Mouse (Mus musculus) E14TG2a.4 (cell line): ENCODE results near the gene Gm572.
A peak's percentile ranks its signal among the peaks of the same experiment; 100 is the strongest.

ENCODE experiments used
- H3K27me3 ChIP-seq: 2 replicates; pipeline ENCODE4 v1.6.1; 2014; ENCODE audit warnings: low read length, control low read depth; ENCODE audit not compliant: insufficient read depth
- H3K36me3 ChIP-seq: 2 replicates; pipeline ENCODE4 v1.6.1; 2014; ENCODE audit warnings: low read length, control low read depth; ENCODE audit not compliant: insufficient read depth
- H3K4me1 ChIP-seq: replicated peaks from 2 replicates; pipeline ENCODE4 v1.6.1; 2014; ENCODE audit warnings: low read depth, low read length, control low read depth
- H3K4me3 ChIP-seq: replicated peaks from 2 replicates; pipeline ENCODE4 v1.5.1; 2014; ENCODE audit warnings: mild to moderate bottlenecking, low read length
- H3K9me3 ChIP-seq: 2 replicates; pipeline ENCODE4 v1.6.1; 2014; ENCODE audit warnings: low read length, control low read depth
- CTCF ChIP-seq: conservative IDR thresholded peaks from 2 replicates; pipeline ENCODE4 v1.5.1; 2014; ENCODE audit warnings: low read length
- NANOG ChIP-seq: IDR thresholded peaks from 2 replicates; pipeline ENCODE4 v1.6.1; 2014; ENCODE audit warnings: borderline replicate concordance, low read length, mixed read lengths
- POU5F1 ChIP-seq: IDR thresholded peaks from 2 replicates; pipeline ENCODE4 v1.6.1; 2014; ENCODE audit warnings: low read length, borderline replicate concordance

The Gm572 gene

DNA sequence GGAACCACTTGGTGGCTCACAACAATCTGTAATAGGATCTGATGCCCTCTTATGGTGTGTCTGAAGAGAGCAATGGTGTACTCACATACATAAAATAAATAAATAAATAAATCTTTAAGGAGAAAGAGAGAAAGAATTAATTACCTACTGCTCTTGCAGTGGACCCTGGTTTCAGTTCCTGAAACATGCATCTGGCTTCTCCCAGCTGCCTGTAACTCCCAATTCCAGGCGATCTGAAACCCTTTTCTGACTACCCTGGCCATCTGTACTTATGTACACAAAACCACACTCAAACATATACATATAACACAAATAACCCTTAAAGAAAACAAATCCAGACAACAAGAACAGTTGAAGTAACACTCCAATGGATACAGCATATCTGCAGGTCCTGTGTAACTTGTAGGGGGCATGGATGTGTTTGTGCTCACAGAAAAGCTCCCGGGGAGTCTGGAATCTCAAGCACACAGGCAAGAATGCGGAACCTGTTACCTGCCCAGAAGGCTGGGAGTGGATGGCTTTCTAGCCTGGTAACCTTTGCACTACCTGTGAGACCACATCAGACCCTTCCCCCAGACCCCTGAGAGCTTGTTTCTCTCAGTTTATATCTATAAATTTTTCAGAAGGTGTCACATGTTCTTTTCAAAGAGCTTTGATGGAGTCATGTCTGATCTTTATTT lies 11.0 kb upstream of the Gm572 start:
- TF ChIP-seq CTCF (no peak), POU5F1 (no peak), NANOG (no peak)
- Histone ChIP-seq H3K9me3 (no peaks in the 10 kb centered on the region), H3K36me3 (no peaks in the 10 kb centered on the region), H3K4me3 (no peak overlapping the region), H3K27me3 (no peaks in the 10 kb centered on the region), H3K4me1 (peaks cover 48% of the 10 kb centered on the region)

DNA sequence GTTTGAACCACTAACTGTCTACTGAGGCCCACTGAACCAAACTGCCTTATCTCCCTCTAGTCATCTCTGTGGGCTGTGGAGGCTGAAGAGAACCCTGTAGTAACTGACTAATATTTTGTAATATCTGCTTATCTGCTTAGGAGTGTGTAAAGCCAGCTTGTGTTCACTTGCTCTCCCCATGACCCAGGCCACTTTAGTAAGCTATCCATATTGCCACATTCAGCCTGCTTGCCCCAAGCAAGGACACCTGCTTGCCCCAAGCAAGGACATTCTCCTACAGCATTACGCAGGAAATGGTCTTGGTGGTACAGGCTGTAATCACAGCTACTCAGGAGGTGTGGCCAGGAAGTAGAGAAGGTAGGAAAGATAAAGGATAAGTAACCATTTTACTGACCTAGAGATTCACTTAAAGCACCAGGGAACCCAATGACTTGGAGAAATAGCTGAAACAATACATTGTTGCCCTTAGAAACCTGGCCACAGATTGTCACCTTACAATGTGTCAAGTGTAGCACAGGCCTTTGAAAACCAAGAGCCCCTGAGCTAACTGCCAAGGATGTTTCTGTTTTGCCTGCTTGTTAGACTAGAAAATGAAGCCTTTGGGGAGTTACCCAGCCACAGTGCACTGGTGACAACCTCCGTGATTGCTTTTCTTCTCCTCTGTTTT lies 9.6 kb upstream of the Gm572 start:
- Histone ChIP-seq H3K36me3 (no peaks in the 10 kb centered on the region), H3K4me3 (no peak overlapping the region), H3K9me3 (no peaks in the 10 kb centered on the region), H3K4me1 (peaks cover 40% of the 10 kb centered on the region), H3K27me3 (no peaks in the 10 kb centered on the region)
- TF ChIP-seq CTCF = no peak
- TF ChIP-seq NANOG = no peak
- no peak for TF ChIP-seq POU5F1

DNA sequence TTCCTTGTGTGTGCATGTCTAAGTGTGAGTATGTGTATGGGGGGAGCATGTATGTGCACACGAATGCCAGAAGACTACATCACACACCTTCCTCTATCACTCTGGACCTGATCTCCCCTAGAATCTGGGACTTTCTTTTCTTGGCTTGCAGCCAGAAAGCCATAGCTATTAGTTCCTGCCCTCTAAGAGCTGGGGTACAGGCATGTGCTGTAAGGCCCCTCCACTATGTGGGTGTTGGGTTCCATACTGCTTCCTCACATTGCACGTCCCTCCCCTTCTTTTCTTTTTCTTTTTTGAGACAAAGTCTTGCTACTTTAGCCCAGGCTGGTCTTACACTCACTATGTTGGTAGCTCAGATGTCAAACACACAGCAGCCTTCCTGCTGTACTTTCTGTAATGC lies 7.8 kb upstream of the Gm572 start:
- TF ChIP-seq POU5F1 (no peak), NANOG (no peak), CTCF (no peak)
- no peak overlapping the region for H3K4me3 ChIP-seq
- H3K27me3 ChIP-seq = no peaks in the 10 kb centered on the region
- no peaks in the 10 kb centered on the region for H3K9me3 ChIP-seq
- no peaks in the 10 kb centered on the region for H3K36me3 ChIP-seq
- H3K4me1 ChIP-seq = peaks cover 30% of the 10 kb centered on the region

DNA sequence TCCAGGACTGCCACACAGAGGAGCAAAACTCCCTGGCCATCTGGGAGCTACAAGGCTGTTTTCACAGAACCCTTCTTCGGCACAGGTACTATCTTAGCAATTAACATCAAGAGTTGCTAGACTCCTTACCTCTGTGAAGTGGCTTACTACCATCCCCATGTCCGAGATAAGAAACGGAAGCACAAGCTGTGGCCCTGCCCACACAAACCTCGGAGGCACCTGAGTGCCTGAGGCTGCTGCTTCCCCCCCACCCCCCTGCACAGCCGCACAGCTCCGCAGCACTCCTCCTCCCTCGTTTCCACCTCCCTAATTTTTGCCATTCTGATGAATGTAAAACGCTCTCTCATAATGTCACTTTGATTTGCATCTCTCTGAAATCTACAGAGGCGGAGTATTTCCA lies 4.8 kb upstream of the Gm572 start:
- peaks cover 15% of the 10 kb centered on the region for H3K4me1 ChIP-seq
- TF ChIP-seq POU5F1 (no peak), NANOG (no peak), CTCF (no peak)
- peak overlapping the region; percentile 57 for H3K4me3 ChIP-seq
- no peaks in the 10 kb centered on the region for H3K27me3 ChIP-seq
- H3K9me3 ChIP-seq = no peaks in the 10 kb centered on the region
- H3K36me3 ChIP-seq = no peaks in the 10 kb centered on the region

DNA sequence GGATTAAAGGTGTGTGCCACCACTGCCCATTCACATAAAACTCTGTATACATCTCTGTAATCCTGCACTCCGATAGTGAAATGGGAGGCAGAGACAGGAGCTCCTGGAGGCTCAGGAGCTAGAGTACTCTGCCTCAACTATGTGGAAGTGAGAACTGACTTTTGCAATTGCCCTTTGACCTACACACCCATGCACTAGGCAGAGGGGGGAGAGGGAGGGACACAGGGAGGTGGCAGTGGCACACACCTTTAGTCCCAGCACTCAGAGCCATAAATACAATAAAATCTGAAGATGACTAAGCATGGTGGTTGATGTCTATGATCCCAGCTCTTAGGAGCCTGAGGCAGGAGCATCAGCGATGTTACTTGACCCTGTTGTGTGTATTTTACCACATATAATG lies 3.7 kb upstream of the Gm572 start:
- Histone ChIP-seq H3K27me3 (no peaks in the 10 kb centered on the region), H3K4me1 (peaks cover 21% of the 10 kb centered on the region), H3K9me3 (no peaks in the 10 kb centered on the region), H3K4me3 (no peak overlapping the region), H3K36me3 (no peaks in the 10 kb centered on the region)
- no peak for TF ChIP-seq CTCF
- no peak for TF ChIP-seq POU5F1
- TF ChIP-seq NANOG = no peak

DNA sequence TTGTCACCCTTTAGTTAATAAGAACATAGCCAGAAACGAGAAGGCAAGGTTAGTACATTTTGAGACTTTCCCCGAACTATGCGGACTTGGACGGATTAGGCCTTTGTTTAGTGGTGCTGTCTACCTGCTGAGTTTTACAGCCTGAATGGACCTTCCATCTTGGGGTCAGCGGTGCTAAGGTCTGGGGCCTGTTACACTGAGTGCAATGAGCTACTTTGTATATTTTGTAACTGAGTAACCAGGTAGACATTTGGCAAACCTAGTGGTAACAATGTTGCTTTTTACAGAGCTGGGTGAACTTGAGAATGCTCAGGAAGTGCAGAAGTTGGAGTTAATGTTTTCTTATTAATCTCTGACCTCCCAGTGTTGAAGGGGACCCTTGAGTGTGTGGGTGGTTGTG lies 2.0 kb upstream of the Gm572 start:
- H3K4me1 ChIP-seq = peaks cover 21% of the 10 kb centered on the region
- H3K36me3 ChIP-seq = no peaks in the 10 kb centered on the region
- no peak overlapping the region for H3K4me3 ChIP-seq
- H3K9me3 ChIP-seq = no peaks in the 10 kb centered on the region
- no peaks in the 10 kb centered on the region for H3K27me3 ChIP-seq
- TF ChIP-seq NANOG = no peak
- no peak for TF ChIP-seq CTCF
- TF ChIP-seq POU5F1 = no peak

DNA sequence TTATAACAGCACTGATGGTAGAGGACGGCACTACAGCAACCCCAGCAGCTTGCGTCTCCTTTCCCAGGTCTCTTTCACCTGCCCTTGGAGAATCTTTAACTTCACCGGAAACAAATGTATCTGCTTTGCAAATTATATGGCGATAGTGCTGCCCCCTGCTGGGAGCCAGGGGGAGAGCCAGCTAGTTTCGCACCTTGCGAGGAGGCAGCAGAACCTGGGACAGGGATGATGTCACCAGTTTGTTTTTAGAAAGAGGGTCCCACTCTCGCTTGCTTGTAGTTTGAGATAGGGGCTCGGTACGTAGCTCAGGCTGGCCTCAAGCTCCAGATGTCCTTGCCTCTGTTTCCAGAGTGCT lies 1.0 kb downstream of the Gm572 start:
- H3K36me3 ChIP-seq = no peaks in the 10 kb centered on the region
- peaks cover 23% of the 10 kb centered on the region for H3K4me1 ChIP-seq
- peak overlapping the region; percentile 61 for H3K4me3 ChIP-seq
- no peaks in the 10 kb centered on the region for H3K9me3 ChIP-seq
- TF ChIP-seq CTCF = peak; percentile 97
- no peak for TF ChIP-seq NANOG
- TF ChIP-seq POU5F1 = no peak
- H3K27me3 ChIP-seq = no peaks in the 10 kb centered on the region

DNA sequence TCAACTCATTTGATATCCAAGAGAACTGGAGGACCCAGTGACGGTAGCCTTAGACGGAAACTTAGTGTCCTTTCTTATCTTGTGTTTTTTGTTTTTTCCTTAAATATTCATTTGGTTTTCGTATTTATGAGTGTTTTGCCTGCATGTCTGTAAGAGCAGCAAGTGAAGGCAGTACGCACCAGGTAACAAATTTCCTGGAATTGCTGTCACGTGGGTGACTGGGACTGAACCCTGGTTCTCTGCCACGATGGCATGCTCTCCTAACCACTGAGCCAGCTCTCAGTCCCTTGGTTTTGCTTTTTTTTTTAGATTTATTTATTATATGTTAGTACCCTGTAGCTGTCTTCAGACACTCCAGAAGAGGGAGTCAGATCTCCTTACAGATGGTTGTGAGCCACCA lies 1.8 kb downstream of the Gm572 start:
- Histone ChIP-seq H3K4me1 (peaks cover 21% of the 10 kb centered on the region), H3K27me3 (no peaks in the 10 kb centered on the region), H3K4me3 (no peak overlapping the region), H3K36me3 (no peaks in the 10 kb centered on the region), H3K9me3 (no peaks in the 10 kb centered on the region)
- TF ChIP-seq NANOG (no peak), CTCF (no peak), POU5F1 (no peak)

DNA sequence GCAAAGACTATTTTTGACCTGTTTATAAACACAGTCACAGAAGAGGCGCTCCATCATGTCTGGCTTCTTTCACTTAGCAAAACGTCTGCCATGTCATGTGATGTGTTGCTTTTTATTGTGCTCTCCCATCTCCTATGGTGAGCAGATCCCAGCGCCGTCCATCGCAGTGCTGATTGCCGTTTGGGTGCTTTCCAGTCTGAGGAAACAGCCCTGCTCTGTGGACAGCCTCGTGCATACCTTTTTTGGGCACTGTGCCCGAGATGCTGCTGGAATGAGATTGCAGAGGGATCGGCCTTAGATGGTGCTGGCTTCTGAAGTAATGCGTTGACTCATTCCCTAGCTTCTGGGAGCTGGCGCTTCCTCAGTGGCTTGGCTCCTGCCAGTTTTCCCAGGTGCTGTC lies 3.5 kb downstream of the Gm572 start:
- H3K4me1 ChIP-seq = peaks cover 35% of the 10 kb centered on the region
- H3K27me3 ChIP-seq = no peaks in the 10 kb centered on the region
- no peak for TF ChIP-seq NANOG
- no peak for TF ChIP-seq POU5F1
- TF ChIP-seq CTCF = no peak
- no peaks in the 10 kb centered on the region for H3K36me3 ChIP-seq
- no peaks in the 10 kb centered on the region for H3K9me3 ChIP-seq
- H3K4me3 ChIP-seq = no peak overlapping the region
